Mouse (Mus musculus) cortical plate, adult 2 months (tissue): ENCODE results near the gene Igfals. TPM values are rescaled to one million over a fixed set of nuclear protein-coding genes. Genes with fewer than 3 reads are reported as not detected.

Source experiments
- H3K27ac ChIP-seq: fragments of 200-500 bp; 2 replicates; pipeline ENCODE4 v1.5.1; 2012; ENCODE audit warnings: low read length, control low read depth, inconsistent platforms; ENCODE audit not compliant: insufficient read depth
- H3K4me1 ChIP-seq: fragments of 200-500 bp; 2 replicates; pipeline ENCODE4 v1.6.1; 2011; ENCODE audit warnings: low read length; ENCODE audit not compliant: control insufficient read depth, insufficient read depth
- H3K4me3 ChIP-seq: fragments of 200-500 bp; 2 replicates; pipeline ENCODE4 v1.5.1; 2011; ENCODE audit warnings: mild to moderate bottlenecking, low read length, control low read depth; ENCODE audit not compliant: insufficient read depth
- CTCF ChIP-seq: fragments of 200-500 bp; IDR thresholded peaks from 2 replicates; pipeline ENCODE4 v1.5.1; 2011; ENCODE audit warnings: mild to moderate bottlenecking, control low read depth, low read length; ENCODE audit not compliant: insufficient read depth; ENCODE audit errors: extremely low read depth
- POLR2A ChIP-seq: fragments of 200-500 bp; IDR thresholded peaks from 2 replicates; pipeline ENCODE4 v1.6.1; 2011; ENCODE audit warnings: mild to moderate bottlenecking, low read length, control low read depth; ENCODE audit not compliant: insufficient read depth; ENCODE audit errors: extremely low read depth
- polyA plus RNA-seq: library from polyadenylated mRNA; depleted of rRNA; stranded (reverse); fragments of >200 nt; gene quantifications from 2 replicates; pipeline ENCODE4 v1.2.3, GENCODE M21; 2012; rRNA removed

Igfals gene
- polyA plus RNA-seq = not detected in 2 replicates

DNA sequence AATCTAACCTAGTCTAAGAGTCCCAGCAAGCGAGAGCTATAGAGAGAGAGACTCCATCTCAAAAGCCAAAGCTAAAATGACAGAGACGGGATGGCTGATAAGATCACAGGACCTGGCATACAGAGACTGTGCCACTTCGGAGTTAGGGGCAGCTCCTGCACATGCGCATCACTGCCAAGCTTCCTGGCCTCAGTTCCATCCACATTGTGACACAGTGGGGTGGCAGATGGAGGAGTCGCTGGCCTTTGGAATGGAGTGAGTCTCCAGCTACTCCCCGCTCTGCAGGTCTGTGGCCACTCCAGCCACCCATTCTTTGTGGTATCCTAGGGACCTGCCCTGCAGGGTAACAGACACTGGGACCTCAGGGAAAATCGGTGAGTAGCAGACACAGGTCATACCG is at the start of gene Igfals:
Igfals (plus strand) TSS at position 222 of the 400 bp plus-strand sequence.
- H3K4me3 ChIP-seq = no peak within 1 kb of the TSS
- H3K27ac ChIP-seq = no peak within 1 kb of the TSS
- H3K4me1 ChIP-seq = peaks cover 4% of the 10 kb centered on the region; the same call in 1 of the 2 replicates
- TF ChIP-seq CTCF (no peak), POLR2A (no peak)

GRCm38 (mm10) chr17:24817503-24817902 is 48.3 kb upstream of the Igfals start:
- Histone ChIP-seq H3K27ac (no peak overlapping the region), H3K4me1 (no peaks in the 10 kb centered on the region), H3K4me3 (no peak overlapping the region)
- TF ChIP-seq CTCF (no peak), POLR2A (no peak)

GRCm38 (mm10) chr17:24818172-24818571 is 47.6 kb upstream of the Igfals start:
- no peak for TF ChIP-seq CTCF
- TF ChIP-seq POLR2A = no peak
- Histone ChIP-seq H3K4me3 (no peak overlapping the region), H3K4me1 (no peaks in the 10 kb centered on the region), H3K27ac (no peak overlapping the region)

GRCm38 (mm10) chr17:24819469-24819868 is 46.3 kb upstream of the Igfals start:
- no peak overlapping the region for H3K4me3 ChIP-seq
- TF ChIP-seq POLR2A (no peak), CTCF (no peak)

GRCm38 (mm10) chr17:24821351-24822280 is 44.2 kb upstream of the Igfals start:
- Histone ChIP-seq H3K4me1 (no peaks in the 10 kb centered on the region), H3K4me3 (no peak overlapping the region), H3K27ac (no peak overlapping the region)
- no peak for TF ChIP-seq POLR2A
- no peak for TF ChIP-seq CTCF

More at GRCm38 (mm10) chr17:24819469-24819868, 46.3 kb upstream of the Igfals start:
- H3K4me1 ChIP-seq = no peaks in the 10 kb centered on the region
- no peak overlapping the region for H3K27ac ChIP-seq

DNA sequence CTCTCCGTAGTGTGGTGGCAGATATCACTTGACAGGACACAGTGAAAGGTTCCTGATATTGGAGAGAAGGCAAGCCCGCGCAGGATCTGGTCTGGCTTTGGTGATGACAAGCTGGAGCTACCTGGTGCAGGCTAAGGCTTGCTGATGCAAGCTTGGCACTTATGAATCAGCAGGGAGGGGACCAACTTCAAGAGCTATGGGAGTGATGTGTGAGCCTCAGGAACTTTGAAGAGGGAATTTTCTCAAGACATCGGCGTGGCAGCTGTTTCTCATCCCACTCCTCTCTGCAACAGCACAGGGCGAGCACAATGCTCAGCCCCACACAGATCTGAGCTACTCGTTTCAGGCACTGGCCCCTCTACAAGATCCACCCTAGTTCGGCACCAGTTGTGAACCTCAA is 26.0 kb upstream of the Igfals start, which contains the start of gene Hagh:
Hagh (plus strand) TSS at position 302 of the 400 bp plus-strand sequence.
- no peak within 1 kb of the TSS for H3K4me3 ChIP-seq
- H3K4me1 ChIP-seq = peaks cover 3% of the 10 kb centered on the region; the same call in 1 of the 2 replicates
- TF ChIP-seq CTCF (no peak), POLR2A (no peak)
- no peak within 1 kb of the TSS for H3K27ac ChIP-seq

GRCm38 (mm10) chr17:24840341-24840740 is 25.5 kb upstream of the Igfals start:
- H3K4me1 ChIP-seq = peaks cover 3% of the 10 kb centered on the region; the same call in 1 of the 2 replicates
- H3K27ac ChIP-seq = no peak overlapping the region
- no peak overlapping the region for H3K4me3 ChIP-seq
- TF ChIP-seq CTCF (no peak), POLR2A (no peak)

- H3K4me3 ChIP-seq = no peak overlapping the region
- peaks cover 3% of the 10 kb centered on the region; the same call in 1 of the 2 replicates for H3K4me1 ChIP-seq
- TF ChIP-seq POLR2A = no peak
- TF ChIP-seq CTCF = peak; percentile 16; the same call in 1 of the 2 replicates
- no peak overlapping the region for H3K27ac ChIP-seq
Observed at GRCm38 (mm10) chr17:24841133-24841532, 24.7 kb upstream of the Igfals start.

GRCm38 (mm10) chr17:24842631-24843030 is 23.2 kb upstream of the Igfals start:
- H3K27ac ChIP-seq = no peak overlapping the region
- TF ChIP-seq POLR2A = no peak
- TF ChIP-seq CTCF = no peak
- no peak overlapping the region for H3K4me3 ChIP-seq
- peaks cover 3% of the 10 kb centered on the region; the same call in 1 of the 2 replicates for H3K4me1 ChIP-seq

DNA sequence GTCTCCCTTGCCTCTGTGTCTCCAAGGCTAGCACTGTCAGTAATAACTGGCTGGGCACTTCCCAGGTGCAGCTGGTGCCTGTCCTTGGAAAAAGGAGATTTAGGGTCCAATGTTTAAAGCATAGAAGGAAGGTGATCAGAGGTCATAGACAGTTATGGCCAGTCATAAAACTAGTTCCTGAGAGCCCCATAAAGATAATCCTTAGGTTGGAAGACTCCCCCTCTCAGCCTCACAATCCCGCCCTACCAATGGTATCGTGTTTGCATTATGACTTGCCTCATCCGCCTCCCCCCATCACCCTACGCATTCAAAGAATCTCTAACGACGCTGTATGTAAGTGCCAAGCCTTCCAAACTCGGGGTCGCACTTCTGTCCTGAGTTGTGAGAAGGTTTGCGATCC is 21.3 kb upstream of the Igfals start:
- peaks cover 5% of the 10 kb centered on the region for H3K4me1 ChIP-seq
- no peak overlapping the region for H3K4me3 ChIP-seq
- H3K27ac ChIP-seq = no peak overlapping the region
- TF ChIP-seq POLR2A (no peak), CTCF (no peak)
